Mouse (Mus musculus): ENCODE data around the gene Hnrnpul1. TPM values are rescaled to one million over a fixed set of nuclear protein-coding genes. Genes with fewer than 3 reads are reported as not detected.

The Hnrnpul1 gene
- polyA plus RNA-seq, 1 experiment from 2014 or later: 123 TPM

DNA sequence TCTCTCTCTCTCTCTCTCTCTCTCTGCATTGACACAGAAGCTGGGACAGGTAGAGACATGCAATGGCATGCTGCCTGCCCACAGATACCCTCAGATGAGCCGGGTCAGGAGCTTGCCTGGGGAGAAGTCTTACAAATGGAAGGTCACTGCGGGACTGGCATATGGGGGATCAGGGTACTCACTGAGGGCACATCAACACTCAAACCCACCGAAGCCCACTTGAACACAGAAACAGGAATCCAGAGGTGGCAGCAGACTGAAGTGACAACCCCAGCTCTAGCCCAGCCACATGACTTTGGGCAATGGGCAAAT is 34.5 kb upstream of the Hnrnpul1 start:
- no peaks in the 10 kb centered on the region for H3K27me3 ChIP-seq
- in situ Hi-C loops (cut with MboI; ENCODE audit: low pct_unique_long_range_greater_than_20kb): no loop called here
- POLR2A ChIA-PET: interaction anchor here (0.7 to 1.4 kb wide), 3 partner anchors 15 to 18 kb away, joined by 3 to 4 read pairs (median 4); no protein-coding TSS in a partner anchor
- DNase-seq (ENCODE audit: low read depth, low spot score): no peak
- no peak for TF ChIP-seq CTCF (IDR thresholded peaks at IDR 0.05)
- ATAC-seq: no peak
- CTCF ChIA-PET: interaction anchor here (0.9 to 2.6 kb wide), 6 partner anchors 10 to 30 kb away, joined by 3 to 9 read pairs (median 5); no protein-coding TSS in a partner anchor

DNA sequence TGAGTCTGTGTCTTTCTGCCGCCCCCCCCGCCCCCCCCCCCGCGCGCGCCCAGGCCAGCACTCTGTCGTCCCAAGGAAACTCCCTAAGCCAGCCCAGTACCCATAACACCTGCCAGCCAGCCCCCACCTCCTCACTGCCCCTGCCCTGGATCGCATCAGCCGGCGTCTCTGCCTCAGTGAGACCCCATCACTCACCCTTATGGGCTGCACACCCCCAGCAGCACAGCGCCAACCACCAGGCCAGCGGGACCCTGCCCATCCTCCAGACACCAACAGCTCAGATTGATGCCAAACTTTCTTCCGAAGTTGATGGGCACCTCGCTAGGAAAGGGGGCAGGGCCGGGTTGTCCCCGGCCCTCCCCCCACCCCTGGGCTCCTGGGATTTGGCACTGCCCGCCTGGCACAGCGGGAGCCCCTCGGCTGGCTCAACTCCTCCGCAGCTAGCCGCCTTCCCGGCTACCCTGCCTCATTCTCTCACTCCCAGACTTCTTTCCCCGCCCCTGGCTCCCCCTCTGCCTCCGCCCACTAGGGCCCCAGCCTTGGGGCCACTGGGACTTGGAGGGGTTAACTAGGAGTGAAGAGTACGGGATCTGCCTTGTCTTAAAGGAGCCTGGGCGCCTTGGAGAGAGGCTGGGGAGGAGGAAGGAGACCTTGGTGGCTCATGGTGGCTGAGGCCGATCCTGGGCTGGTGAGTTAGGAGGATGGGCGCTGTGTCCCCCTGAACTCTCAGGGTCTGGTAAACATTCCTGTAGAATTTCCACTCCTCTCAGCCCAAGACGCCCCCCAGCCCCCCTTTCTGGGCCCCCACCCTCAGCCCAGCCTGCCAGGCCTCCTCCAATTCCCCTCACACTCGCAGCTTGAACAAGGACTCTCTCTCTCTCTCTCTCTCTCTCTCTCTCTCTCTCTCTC is 33.9 kb upstream of the Hnrnpul1 start, which contains the start of gene Axl:
TSS of gene Axl (minus strand) at position 486 of the 909 bp plus-strand sequence.
- POLR2A ChIA-PET: interaction anchor here (1.0 kb wide), 1 partner anchor 16 kb away, joined by 4 read pairs; no protein-coding TSS in a partner anchor
- peak; percentile 84 for ATAC-seq

DNA sequence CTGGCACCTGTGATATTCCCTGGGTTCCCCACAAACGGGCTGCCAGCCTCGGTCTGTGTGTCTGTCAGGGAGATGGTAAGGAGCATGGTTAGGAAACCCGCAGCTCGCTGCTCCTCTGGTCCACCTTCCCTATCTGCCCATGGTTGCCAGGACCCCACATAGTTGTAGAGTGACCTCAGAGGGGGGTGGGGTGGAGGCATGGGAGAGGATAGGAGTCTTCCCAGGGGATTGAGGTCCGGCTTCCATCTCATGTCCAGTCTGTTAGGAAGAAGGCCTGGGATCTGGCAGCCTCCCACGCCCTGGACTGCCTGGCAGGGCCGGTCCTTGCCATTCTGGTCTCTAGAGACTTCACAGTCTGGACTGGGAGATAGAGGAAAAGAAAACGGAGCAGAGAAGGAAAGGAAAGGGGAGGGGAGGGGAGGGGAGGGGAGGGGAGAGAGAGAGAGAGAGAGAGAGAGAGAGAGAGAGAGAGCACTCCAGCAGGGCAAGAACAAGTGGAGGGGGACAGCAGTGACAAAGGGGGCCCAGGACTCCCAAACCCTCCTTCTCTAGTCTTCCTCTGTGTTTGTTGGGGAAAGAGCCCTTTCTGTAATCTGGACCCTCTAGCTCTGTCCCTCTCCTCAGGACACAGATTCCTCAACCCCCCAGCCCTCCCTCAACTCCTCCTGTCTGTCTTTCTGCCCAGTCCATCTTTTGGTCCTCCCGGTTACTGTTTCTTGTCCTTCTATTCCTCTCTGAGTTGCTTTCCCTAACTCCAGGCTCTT is 33.1 kb upstream of the Hnrnpul1 start:
- in situ Hi-C loops (cut with MboI; ENCODE audit: low pct_unique_long_range_greater_than_20kb): no loop called here
- no peak for TF ChIP-seq CTCF (IDR thresholded peaks at IDR 0.05)

More for the DNA sequence above, 33.9 kb upstream of the Hnrnpul1 start, which contains the start of gene Axl:
- CTCF ChIA-PET: interaction anchor here (1.7 to 2.6 kb wide), 2 partner anchors 17 to 30 kb away, joined by 4 to 9 read pairs; no protein-coding TSS in a partner anchor
- no peaks in the 10 kb centered on the region for H3K27me3 ChIP-seq
- in situ Hi-C loops (cut with MboI; ENCODE audit: low pct_unique_long_range_greater_than_20kb): no loop called here
- DNase-seq (ENCODE audit: low read depth, low spot score): no peak
- TF ChIP-seq CTCF (IDR thresholded peaks at IDR 0.05): no peak

DNA sequence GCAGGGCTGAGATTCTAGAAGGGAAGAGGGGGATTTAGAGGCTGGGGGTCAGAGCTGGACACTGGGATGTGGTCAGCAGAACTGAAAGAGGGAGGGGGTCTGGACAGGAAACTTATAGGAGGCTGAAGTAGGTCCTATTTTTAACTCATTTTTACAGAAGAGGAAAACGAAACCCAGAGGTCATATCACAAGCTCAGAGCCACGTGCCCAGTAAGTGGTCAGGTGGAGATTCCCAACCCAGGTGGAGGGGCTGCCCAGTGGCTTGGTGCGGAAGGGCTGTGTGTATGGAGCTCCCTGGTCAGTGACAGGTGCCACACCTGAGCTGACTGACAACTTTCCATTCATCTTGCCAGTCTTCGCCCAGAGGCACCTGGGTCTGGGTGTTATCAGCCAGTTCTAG is 32.4 kb upstream of the Hnrnpul1 start:
- ChIA-PET CTCF (interaction anchor here (1.1 kb wide), 1 partner anchor 27 kb away, joined by 3 read pairs; no protein-coding TSS in a partner anchor), POLR2A (interaction anchor here (1.3 to 1.7 kb wide), 2 partner anchors 8 to 33 kb away, joined by 4 to 5 read pairs; partner anchors contain the start of gene Hnrnpul1)
- no peaks in the 10 kb centered on the region for H3K27me3 ChIP-seq
- ATAC-seq: no peak
- no peak for DNase-seq (ENCODE audit: low read depth, low spot score)
- TF ChIP-seq CTCF (IDR thresholded peaks at IDR 0.05): no peak
- in situ Hi-C loops (cut with MboI; ENCODE audit: low pct_unique_long_range_greater_than_20kb): no loop called here

More for the DNA sequence above, 33.1 kb upstream of the Hnrnpul1 start:
- ATAC-seq (no peak), DNase-seq (ENCODE audit: low read depth, low spot score) (no peak)
- ChIA-PET CTCF (no interaction called here), POLR2A (interaction anchor here (1.0 to 1.7 kb wide), 3 partner anchors 8 to 33 kb away, joined by 4 to 5 read pairs (median 4); partner anchors contain the start of gene Hnrnpul1)
- H3K27me3 ChIP-seq: no peaks in the 10 kb centered on the region

DNA sequence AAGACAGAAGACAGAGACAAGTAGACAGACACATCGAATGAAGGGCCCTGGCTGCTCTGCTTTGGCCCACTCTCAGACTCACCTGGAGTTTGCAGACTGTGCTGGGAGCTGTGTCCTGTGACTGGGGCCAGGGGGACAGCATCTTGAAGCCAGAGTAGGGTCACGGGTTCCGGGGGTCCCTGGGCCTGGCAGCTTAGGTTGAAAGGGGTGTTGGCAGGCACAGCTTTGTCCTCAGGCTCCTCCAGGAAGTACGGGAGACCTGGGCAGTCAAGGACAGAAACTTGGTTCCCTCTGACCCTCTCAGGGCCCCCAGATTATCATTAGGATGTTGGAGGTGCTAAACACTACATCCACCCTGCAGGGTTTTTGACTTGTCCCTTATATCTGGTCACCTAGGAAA is 31.2 kb upstream of the Hnrnpul1 start:
- ChIA-PET CTCF (no interaction called here), POLR2A (interaction anchor here (0.6 kb wide), 1 partner anchor 1409 kb away, joined by 11 read pairs; no protein-coding TSS in a partner anchor)
- in situ Hi-C loops (cut with MboI; ENCODE audit: low pct_unique_long_range_greater_than_20kb): no loop called here
- no peak for ATAC-seq
- no peak for TF ChIP-seq CTCF (IDR thresholded peaks at IDR 0.05)
- no peak for DNase-seq (ENCODE audit: low read depth, low spot score)
- no peaks in the 10 kb centered on the region for H3K27me3 ChIP-seq

DNA sequence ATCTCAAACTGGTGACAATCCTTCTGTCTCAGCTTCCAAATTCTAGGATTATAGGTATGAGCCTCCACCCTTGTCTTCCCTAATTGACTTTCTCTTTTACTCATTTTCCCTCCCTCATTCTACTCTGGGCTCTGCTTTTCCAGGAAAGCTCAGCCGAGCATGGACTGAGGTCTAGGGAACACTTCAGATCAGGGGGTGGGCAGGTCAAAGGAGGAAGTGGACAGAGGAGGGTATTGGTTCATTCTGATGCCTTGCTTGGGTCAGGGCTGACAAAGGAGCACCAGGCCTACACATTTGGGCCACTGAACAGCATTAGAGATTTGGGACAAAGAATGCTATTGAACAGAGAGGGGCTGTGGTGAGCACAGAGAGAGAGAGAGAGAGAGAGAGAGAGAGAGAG is 30.3 kb upstream of the Hnrnpul1 start:
- in situ Hi-C loops (cut with MboI; ENCODE audit: low pct_unique_long_range_greater_than_20kb): no loop called here
- no peak for ATAC-seq
- DNase-seq (ENCODE audit: low read depth, low spot score): no peak
- ChIA-PET CTCF (no interaction called here), POLR2A (interaction anchor here (0.6 kb wide), 1 partner anchor 1410 kb away, joined by 11 read pairs; no protein-coding TSS in a partner anchor)
- no peak for TF ChIP-seq CTCF (IDR thresholded peaks at IDR 0.05)
- H3K27me3 ChIP-seq: no peaks in the 10 kb centered on the region

DNA sequence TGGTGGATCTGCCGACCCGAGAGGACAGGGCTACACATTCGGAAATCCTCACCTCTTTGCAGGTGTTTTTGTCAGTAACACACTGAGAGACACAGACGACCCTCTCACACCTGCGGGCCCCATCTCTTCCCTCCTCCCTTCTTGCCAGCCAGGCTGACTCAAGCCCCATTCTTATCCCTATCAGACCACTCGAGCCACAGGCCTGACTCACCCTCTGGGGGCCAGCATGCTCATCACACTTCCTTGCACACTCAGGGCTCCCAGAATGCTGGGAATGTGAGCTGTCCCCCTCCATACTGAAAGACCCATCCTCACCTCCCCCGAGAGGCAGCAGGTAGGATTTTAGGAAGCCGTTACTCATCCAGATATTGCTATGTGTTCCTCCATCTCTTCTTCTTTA is 29.2 kb upstream of the Hnrnpul1 start:
- in situ Hi-C loops (cut with MboI; ENCODE audit: low pct_unique_long_range_greater_than_20kb): no loop called here
- DNase-seq (ENCODE audit: low read depth, low spot score) (no peak), ATAC-seq (no peak)
- no peaks in the 10 kb centered on the region for H3K27me3 ChIP-seq
- CTCF ChIA-PET: interaction anchor here (1.2 kb wide), 1 partner anchor 28 kb away, joined by 3 read pairs; no protein-coding TSS in a partner anchor
- POLR2A ChIA-PET: interaction anchor here (0.6 kb wide), 1 partner anchor 160 kb away, joined by 3 read pairs; no protein-coding TSS in a partner anchor
- TF ChIP-seq CTCF (IDR thresholded peaks at IDR 0.05): no peak

DNA sequence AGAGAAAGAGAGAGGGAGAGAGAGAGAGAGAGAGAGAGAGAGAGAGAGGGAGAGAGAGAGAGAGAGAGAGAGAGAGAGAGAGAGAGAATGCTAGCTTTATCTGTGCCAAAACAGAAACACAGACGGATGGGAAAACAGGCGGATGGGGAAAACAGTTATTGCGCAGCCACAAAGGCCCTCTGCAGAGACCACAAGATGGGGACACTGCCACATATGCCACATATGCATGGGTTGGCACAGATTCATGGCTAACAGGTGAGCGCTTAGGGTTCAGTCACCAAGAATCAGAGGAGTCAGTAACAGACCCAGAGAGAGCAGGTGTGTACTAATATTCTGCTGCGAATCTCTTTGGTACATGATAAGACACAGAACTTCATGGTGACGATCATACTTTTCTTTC is 28.2 kb upstream of the Hnrnpul1 start:
- H3K27me3 ChIP-seq: no peaks in the 10 kb centered on the region
- no peak for ATAC-seq
- DNase-seq (ENCODE audit: low read depth, low spot score): no peak
- in situ Hi-C loops (cut with MboI; ENCODE audit: low pct_unique_long_range_greater_than_20kb): no loop called here
- CTCF ChIA-PET: interaction anchor here (1.0 kb wide), 1 partner anchor 18 kb away, joined by 5 read pairs; no protein-coding TSS in a partner anchor
- TF ChIP-seq CTCF (IDR thresholded peaks at IDR 0.05): no peak
- POLR2A ChIA-PET: no interaction called here

DNA sequence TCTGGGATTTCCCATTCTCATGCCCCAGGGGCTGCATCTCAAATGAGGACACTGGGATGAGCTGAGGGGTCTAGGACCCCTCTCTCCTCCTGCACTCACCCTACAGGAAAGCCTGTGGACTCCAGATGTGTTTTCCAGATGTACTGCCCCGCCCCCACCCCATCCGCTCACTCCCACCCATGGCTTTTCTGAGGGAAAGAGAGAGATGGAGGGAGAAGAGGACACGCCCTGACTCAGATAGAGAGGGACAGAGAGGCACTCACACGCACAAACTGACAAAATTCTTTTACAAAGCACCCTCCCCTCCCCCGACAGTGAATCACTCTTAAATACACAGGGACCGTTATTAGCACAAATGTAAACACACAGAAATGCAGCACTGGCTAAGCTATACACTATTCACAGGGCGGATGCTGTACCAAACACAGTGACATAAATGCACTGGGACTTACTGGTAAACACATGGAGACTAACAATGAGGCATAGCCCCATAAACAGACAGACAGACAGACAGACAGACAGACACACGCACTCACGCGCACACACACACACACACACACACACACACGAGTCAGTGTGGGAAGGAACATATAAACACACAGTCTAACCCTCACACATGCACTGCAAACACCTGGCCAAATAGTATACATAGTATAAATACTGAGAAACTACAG is 27.5 kb upstream of the Hnrnpul1 start:
- ChIA-PET POLR2A (interaction anchor here (0.7 to 0.8 kb wide), 2 partner anchors 24 to 26 kb away, joined by 3 to 6 read pairs; no protein-coding TSS in a partner anchor), CTCF (interaction anchor here (1.0 to 2.1 kb wide), 3 partner anchors 11 to 22 kb away, joined by 4 to 5 read pairs (median 4); no protein-coding TSS in a partner anchor)
- peak; percentile 70 for DNase-seq (ENCODE audit: low read depth, low spot score)
- peak; percentile 41 for ATAC-seq
- H3K27me3 ChIP-seq: no peaks in the 10 kb centered on the region
- in situ Hi-C loops (cut with MboI; ENCODE audit: low pct_unique_long_range_greater_than_20kb): no loop called here
- no peak for TF ChIP-seq CTCF (IDR thresholded peaks at IDR 0.05)
